8 mouse cellular contexts compared by ENCODE assay signal in the genomic region with DNA sequence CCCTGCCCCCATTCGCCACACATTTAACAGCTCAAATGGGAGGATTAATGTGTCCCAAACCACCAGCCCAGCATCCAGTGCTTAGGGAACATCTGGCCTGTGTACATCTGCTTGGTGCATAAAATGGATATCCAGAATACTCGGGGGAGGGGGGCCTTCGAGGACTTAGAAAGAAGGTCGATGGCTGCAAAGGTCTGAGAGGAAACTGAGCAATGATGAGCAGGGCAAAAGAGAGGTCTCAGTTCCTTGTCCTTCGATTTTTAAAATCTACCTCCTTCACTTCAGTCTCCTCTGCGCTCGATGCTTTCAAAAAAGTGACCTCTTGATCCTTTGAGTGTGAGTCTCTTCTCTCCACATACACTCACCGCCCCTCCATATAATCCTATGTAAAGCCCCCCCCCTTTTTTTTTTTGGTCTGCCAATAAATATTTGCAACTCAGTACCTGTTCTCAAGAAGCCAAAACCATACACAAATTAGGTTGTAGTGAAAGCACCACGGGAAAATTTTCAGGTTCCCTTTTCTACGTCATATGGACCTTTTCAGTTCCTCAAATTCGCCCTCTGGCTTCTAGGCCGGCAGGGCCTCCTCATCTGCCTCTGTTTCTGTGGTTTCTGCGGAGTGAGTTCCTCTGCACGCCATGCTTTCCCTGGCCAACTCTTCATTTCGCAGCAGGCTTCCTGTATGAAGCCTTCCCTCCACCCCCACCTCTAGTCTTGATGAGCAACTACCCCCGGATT. TPM values are rescaled to one million over a fixed set of nuclear protein-coding genes. Genes with fewer than 3 reads are reported as not detected.
A peak's percentile ranks its signal among the peaks of the same experiment; 100 is the strongest.
DNase-seq lines count a peak whose midpoint lies in the region; ATAC-seq lines count a peak whose summit lies in the region.

No protein-coding gene starts in this region.

- H3K27me3 ChIP-seq in hindbrain, embryonic 13.5 days: no peaks in the 10 kb centered on the region
- H3K27me3 ChIP-seq in splenic B cell, adult 2 months (ENCODE audit: control insufficient read depth, insufficient read depth, low read length, poor library complexity, severe bottlenecking): no peaks in the 10 kb centered on the region

- peak overlapping the region; percentile 75 for H3K4me2 ChIP-seq in hindbrain, embryonic 13.5 days

- ATAC-seq in hindbrain, embryonic 13.5 days (ENCODE audit: low FRiP score): no peak; the same call in 1 of the 2 replicates

- H3K27ac ChIP-seq in brown adipose tissue, adult 24 weeks (replicated peaks; ENCODE audit: low read depth, low read length): peak overlapping the region; percentile 83
- peak overlapping the region; percentile 85 for H3K27ac ChIP-seq in hindbrain, embryonic 13.5 days

- DNase-seq in gastrocnemius, adult 18-20 months (ENCODE audit: low spot score): peak; percentile 32
- DNase-seq in gastrocnemius, adult 8-10 months (ENCODE audit: low spot score in 2 of 2): no peak
- peak; percentile 71 for DNase-seq in 3T3-L1 (ENCODE audit: low read depth, low spot score)
- peak; percentile 66 for DNase-seq in lung, postnatal 10 days
- DNase-seq in splenic B cell, adult 2 months (ENCODE audit: low read depth, low spot score): peak; percentile 96
- no peak for DNase-seq in urinary bladder, postnatal 14 days (ENCODE audit: low spot score)

- H3K4me3 ChIP-seq in brown adipose tissue, adult 24 weeks (ENCODE audit: insufficient read depth, low read depth, low read length): peak overlapping the region; percentile 84
- H3K4me3 ChIP-seq in hindbrain, embryonic 13.5 days: peak overlapping the region; percentile 63

- peak overlapping the region; percentile 80 for H3K9ac ChIP-seq in hindbrain, embryonic 13.5 days

- H3K4me1 ChIP-seq in brown adipose tissue, adult 24 weeks (ENCODE audit: control insufficient read depth, insufficient read depth, insufficient read length, low read length): 0 out of 2 replicates have a peak, but pooled peaks cover 4% of the 10 kb centered on the region
- peaks cover 22% of the 10 kb centered on the region for H3K4me1 ChIP-seq in hindbrain, embryonic 13.5 days (replicated peaks)

- H3K36me3 ChIP-seq in hindbrain, embryonic 13.5 days: peaks cover 12% of the 10 kb centered on the region
- peaks cover 2% of the 10 kb centered on the region for H3K36me3 ChIP-seq in splenic B cell, adult 2 months (ENCODE audit: control insufficient read depth, insufficient read depth, low read length, poor library complexity, severe bottlenecking)

- WGBS in hindbrain, embryonic 13.5 days: 30% methylated on average over 16 of the region's 16 CpGs

- H3K9me3 ChIP-seq in hindbrain, embryonic 13.5 days: no peaks in the 10 kb centered on the region

RNA-seq across cellular contexts. Expression of gene Cnpy3, which starts 0.8 kb away (rescaled TPM):
- 1 to 10 TPM; 7.0 to 8.2 TPM for total RNA-seq in gastrocnemius, adult 18-20 months (2021)
- total RNA-seq in gastrocnemius, adult 8-10 months (2022): 1 to 10 TPM; 4.6 to 9.4 (median 6.4) TPM
- 14.2 and 16.3 TPM in 2 replicates for polyA plus RNA-seq in brown adipose tissue, adult 24 weeks (2012; ENCODE audit: insufficient read depth, insufficient read length, missing spikeins)
- polyA plus RNA-seq in hindbrain, embryonic 13.5 days (2015; fragmentation: Nextera tagmentation; extraction: Ambion mirVana): 66.1 and 67.1 TPM in 2 replicates

RNA-seq across cellular contexts. Expression of gene Ptcra, which starts 12.3 kb away (rescaled TPM):
- not detected for total RNA-seq in gastrocnemius, adult 18-20 months (2021)
- total RNA-seq in gastrocnemius, adult 8-10 months (2022): not detected
- polyA plus RNA-seq in brown adipose tissue, adult 24 weeks (2012; ENCODE audit: insufficient read depth, insufficient read length, missing spikeins): not detected in 2 replicates
- polyA plus RNA-seq in hindbrain, embryonic 13.5 days (2015; fragmentation: Nextera tagmentation; extraction: Ambion mirVana): 0.26 and 0.40 TPM in 2 replicates

RNA-seq across cellular contexts. Expression of gene 2310039H08Rik, which starts 21.2 kb away (rescaled TPM):
- total RNA-seq in gastrocnemius, adult 18-20 months (2021): 10 to 100 TPM; 38.2 to 40.1 TPM
- 10 to 100 TPM; 37.5 to 45.9 (median 39.9) TPM for total RNA-seq in gastrocnemius, adult 8-10 months (2022)
- polyA plus RNA-seq in brown adipose tissue, adult 24 weeks (2012; ENCODE audit: insufficient read depth, insufficient read length, missing spikeins): 62.8 and 70.6 TPM in 2 replicates
- 49.4 and 58.4 TPM in 2 replicates for polyA plus RNA-seq in hindbrain, embryonic 13.5 days (2015; fragmentation: Nextera tagmentation; extraction: Ambion mirVana)

RNA-seq across cellular contexts. Expression of gene Gnmt, which starts 22.3 kb away (rescaled TPM):
- 1 to 10 TPM; 2.2 to 3.4 TPM for total RNA-seq in gastrocnemius, adult 18-20 months (2021)
- 1 to 10 TPM in 2 of 4 experiments, under 1 TPM in 2; 0.65 to 5.1 (median 1.9) TPM for total RNA-seq in gastrocnemius, adult 8-10 months (2022)
- polyA plus RNA-seq in brown adipose tissue, adult 24 weeks (2012; ENCODE audit: insufficient read depth, insufficient read length, missing spikeins): 4.0 TPM in 1 of 2 replicates, not detected in the other
- 0.90 and 1.5 TPM in 2 replicates for polyA plus RNA-seq in hindbrain, embryonic 13.5 days (2015; fragmentation: Nextera tagmentation; extraction: Ambion mirVana)

RNA-seq across cellular contexts. Expression of gene Rpl7l1, which starts 31.2 kb away (rescaled TPM):
- 10 to 100 TPM; 36.7 to 37.9 TPM for total RNA-seq in gastrocnemius, adult 18-20 months (2021)
- 10 to 100 TPM; 35.1 to 39.6 (median 37.4) TPM for total RNA-seq in gastrocnemius, adult 8-10 months (2022)
- polyA plus RNA-seq in brown adipose tissue, adult 24 weeks (2012; ENCODE audit: insufficient read depth, insufficient read length, missing spikeins): 51.1 and 77.6 TPM in 2 replicates
- polyA plus RNA-seq in hindbrain, embryonic 13.5 days (2015; fragmentation: Nextera tagmentation; extraction: Ambion mirVana): 92.8 and 113 TPM in 2 replicates

Comparison
In these comparisons a context has a peak if more than half of its experiments do, and no peak if none do; other contexts are left out.
1. DNase-seq: peak in gastrocnemius, adult 18-20 months (single experiment), 3T3-L1 (single experiment), lung, postnatal 10 days (single experiment) and splenic B cell, adult 2 months (single experiment); none in gastrocnemius, adult 8-10 months (0 of 2) and urinary bladder, postnatal 14 days (single experiment).